Mouse (Mus musculus): ENCODE results near the gene Prss40. TPM values are rescaled to one million over a fixed set of nuclear protein-coding genes. Genes with fewer than 3 reads are reported as not detected.
A peak's percentile ranks its signal among the peaks of the same experiment; 100 is the strongest.
"Not testable (repeated sequence)": the region's sequence is repeated elsewhere in the genome, so short reads cannot be mapped to it uniquely, and the experiment has no call there.

Gene Prss40
- polyA plus RNA-seq, 1 experiment from 2014 or later, result 0.25 TPM

DNA sequence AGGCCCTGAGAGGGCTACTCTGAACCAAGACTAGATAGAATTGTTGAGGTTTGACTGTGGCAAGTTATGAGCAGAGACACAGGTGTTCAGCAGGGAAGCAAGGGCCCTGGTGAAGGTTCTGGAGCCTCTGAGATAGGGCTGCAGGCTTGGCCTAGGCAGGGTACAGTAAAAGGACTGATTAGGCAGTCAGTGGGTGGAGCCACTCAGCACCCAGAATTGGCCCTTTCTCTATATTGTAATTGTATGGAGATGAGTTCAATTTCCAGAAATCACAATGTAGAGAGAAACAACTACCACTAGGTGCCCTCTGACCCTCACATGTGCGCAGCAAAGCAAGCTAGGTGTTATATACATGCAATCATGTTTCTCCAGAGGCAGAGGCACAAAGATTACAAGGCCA is 7.1 kb downstream of the Prss40 start:
- no peak overlapping the region for H3K4me3 ChIP-seq (ENCODE audit: low read depth, low read length)
- H3K27ac ChIP-seq (ENCODE audit: low read length), result no peak overlapping the region
- peaks cover 4% of the 10 kb centered on the region; the same call in 1 of the 2 replicates for H3K9me3 ChIP-seq (replicated peaks; ENCODE audit: control insufficient read depth, low read length, poor library complexity, severe bottlenecking)
- H3K4me2 ChIP-seq (ENCODE audit: low read length), result no peak overlapping the region
- no peak for ATAC-seq
- H3K9ac ChIP-seq (ENCODE audit: low read depth, low read length), result no peak overlapping the region
- H3K27me3 ChIP-seq (ENCODE audit: control insufficient read depth, insufficient read depth, low read depth, low read length), result no peaks in the 10 kb centered on the region
- no peaks in the 10 kb centered on the region for H3K36me3 ChIP-seq (ENCODE audit: control insufficient read depth, insufficient read depth, low read length)
- H3K4me1 ChIP-seq (ENCODE audit: control insufficient read depth, insufficient read depth, low read length), result no peaks in the 10 kb centered on the region
- 87% methylated on average over 1 of the region's 1 CpGs for WGBS

DNA sequence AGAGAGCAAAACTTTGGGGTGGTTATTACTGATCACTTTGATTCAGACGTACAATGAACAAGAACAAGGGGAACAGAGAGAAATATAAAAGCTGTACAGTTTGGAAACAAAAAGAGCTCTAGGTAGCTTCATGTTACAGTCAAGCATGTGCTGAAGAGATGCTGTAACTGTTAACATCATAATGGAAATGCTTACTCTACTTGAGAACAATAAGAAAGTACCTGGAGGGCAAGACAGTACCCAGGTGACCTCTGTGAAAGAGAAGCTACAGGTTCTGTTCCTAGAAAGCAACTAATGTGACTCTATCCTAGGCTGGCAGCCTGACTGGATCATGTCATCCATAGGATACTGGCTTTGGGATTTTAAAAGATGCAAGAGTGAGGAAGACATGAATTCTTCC is 13.7 kb downstream of the Prss40 start:
- no peak overlapping the region for H3K4me3 ChIP-seq (ENCODE audit: low read depth, low read length)
- no peaks in the 10 kb centered on the region for H3K4me1 ChIP-seq (ENCODE audit: control insufficient read depth, insufficient read depth, low read length)
- ATAC-seq, result no peak
- H3K36me3 ChIP-seq (ENCODE audit: control insufficient read depth, insufficient read depth, low read length), result no peaks in the 10 kb centered on the region
- H3K9ac ChIP-seq (ENCODE audit: low read depth, low read length), result no peak overlapping the region
- no peak overlapping the region for H3K4me2 ChIP-seq (ENCODE audit: low read length)
- H3K27me3 ChIP-seq (ENCODE audit: control insufficient read depth, insufficient read depth, low read depth, low read length), result no peaks in the 10 kb centered on the region
- no peak overlapping the region for H3K27ac ChIP-seq (ENCODE audit: low read length)
- H3K9me3 ChIP-seq (replicated peaks; ENCODE audit: control insufficient read depth, low read length, poor library complexity, severe bottlenecking), result peaks cover 4% of the 10 kb centered on the region; the same call in 1 of the 2 replicates
- WGBS, result 76% methylated on average over 1 of the region's 1 CpGs

DNA sequence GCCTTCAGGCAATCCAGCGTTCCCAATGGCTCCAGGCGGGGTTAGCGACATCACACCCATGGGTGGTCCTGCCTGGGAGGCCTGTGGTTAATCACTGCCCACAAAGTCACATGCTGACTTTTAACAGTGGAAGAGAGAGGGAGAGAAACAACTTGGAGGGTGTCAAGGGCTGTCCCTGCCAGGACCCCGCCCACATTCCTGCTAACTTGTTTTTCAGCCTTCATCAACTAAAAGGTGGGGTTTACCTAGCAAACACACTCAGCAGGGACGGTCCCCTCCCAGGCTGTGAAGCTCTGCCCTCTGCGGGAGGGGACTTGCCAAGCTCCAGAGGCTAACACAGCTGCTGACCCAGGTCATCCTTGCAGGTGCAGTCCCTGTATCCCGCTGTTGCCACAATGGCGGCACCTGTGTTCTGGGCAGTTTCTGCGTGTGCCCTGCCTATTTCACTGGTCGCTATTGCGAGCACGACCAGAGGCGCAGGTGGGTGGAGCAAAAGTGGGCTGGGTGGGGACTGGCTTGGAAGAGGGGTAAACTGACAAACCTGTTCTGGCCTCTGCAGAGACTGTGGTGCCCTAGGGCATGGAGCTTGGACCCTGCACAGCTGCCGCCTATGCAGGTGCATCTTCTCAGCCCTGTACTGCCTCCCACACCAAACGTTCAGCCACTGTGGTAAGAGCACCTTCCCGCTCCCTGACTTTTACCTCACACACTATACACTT is 23.8 kb downstream of the Prss40 start:
- H3K9ac ChIP-seq (ENCODE audit: low read depth, low read length), result peak overlapping the region; percentile 46; the same call in 1 of the 2 replicates
- H3K27ac ChIP-seq (ENCODE audit: low read length), result no peak overlapping the region
- H3K4me2 ChIP-seq (ENCODE audit: low read length), result peak overlapping the region; percentile 69
- H3K27me3 ChIP-seq (ENCODE audit: control insufficient read depth, insufficient read depth, low read depth, low read length), result peaks cover 24% of the 10 kb centered on the region
- peak overlapping the region; percentile 37 for H3K4me3 ChIP-seq (ENCODE audit: low read depth, low read length)
- H3K36me3 ChIP-seq (ENCODE audit: control insufficient read depth, insufficient read depth, low read length), result no peaks in the 10 kb centered on the region
- H3K9me3 ChIP-seq (replicated peaks; ENCODE audit: control insufficient read depth, low read length, poor library complexity, severe bottlenecking), result no peaks in the 10 kb centered on the region
- peaks cover 9% of the 10 kb centered on the region; the same call in 1 of the 2 replicates for H3K4me1 ChIP-seq (ENCODE audit: control insufficient read depth, insufficient read depth, low read length)
- peak; percentile 72 for ATAC-seq
- 2% methylated on average over 16 of the region's 16 CpGs for WGBS

DNA sequence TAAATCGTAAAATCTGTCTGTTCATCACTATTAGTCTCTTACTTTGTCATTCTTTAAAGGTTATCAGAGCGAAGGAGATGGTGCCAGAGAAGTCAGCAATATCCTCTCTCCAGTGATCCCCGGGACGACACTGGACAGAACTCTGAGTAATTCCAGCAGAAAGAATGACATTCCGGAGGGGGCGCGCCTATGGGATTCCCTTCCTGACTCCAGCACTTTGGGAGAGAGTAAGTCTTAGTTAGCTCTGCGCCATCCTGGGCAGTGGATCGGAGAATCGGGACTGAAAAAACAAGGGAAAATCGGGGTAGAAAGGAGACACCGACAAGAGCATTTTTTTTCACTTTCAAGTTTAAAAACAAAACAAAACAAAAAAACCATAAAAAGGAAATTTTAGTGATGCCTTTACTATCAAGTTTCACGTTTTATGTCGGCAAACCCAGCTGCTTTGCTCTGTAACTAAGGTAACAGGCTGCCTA is 24.4 kb downstream of the Prss40 start:
- peak overlapping the region; percentile 69 for H3K4me2 ChIP-seq (ENCODE audit: low read length)
- H3K27me3 ChIP-seq (ENCODE audit: control insufficient read depth, insufficient read depth, low read depth, low read length), result peaks cover 24% of the 10 kb centered on the region
- H3K4me3 ChIP-seq (ENCODE audit: low read depth, low read length), result peak overlapping the region; percentile 37
- H3K9me3 ChIP-seq (replicated peaks; ENCODE audit: control insufficient read depth, low read length, poor library complexity, severe bottlenecking), result no peaks in the 10 kb centered on the region
- peaks cover 9% of the 10 kb centered on the region; the same call in 1 of the 2 replicates for H3K4me1 ChIP-seq (ENCODE audit: control insufficient read depth, insufficient read depth, low read length)
- H3K36me3 ChIP-seq (ENCODE audit: control insufficient read depth, insufficient read depth, low read length), result no peaks in the 10 kb centered on the region
- ATAC-seq, result no peak
- H3K27ac ChIP-seq (ENCODE audit: low read length), result no peak overlapping the region
- H3K9ac ChIP-seq (ENCODE audit: low read depth, low read length), result no peak overlapping the region; the same call in 1 of the 2 replicates
- 3% methylated on average over 14 of the region's 14 CpGs for WGBS

DNA sequence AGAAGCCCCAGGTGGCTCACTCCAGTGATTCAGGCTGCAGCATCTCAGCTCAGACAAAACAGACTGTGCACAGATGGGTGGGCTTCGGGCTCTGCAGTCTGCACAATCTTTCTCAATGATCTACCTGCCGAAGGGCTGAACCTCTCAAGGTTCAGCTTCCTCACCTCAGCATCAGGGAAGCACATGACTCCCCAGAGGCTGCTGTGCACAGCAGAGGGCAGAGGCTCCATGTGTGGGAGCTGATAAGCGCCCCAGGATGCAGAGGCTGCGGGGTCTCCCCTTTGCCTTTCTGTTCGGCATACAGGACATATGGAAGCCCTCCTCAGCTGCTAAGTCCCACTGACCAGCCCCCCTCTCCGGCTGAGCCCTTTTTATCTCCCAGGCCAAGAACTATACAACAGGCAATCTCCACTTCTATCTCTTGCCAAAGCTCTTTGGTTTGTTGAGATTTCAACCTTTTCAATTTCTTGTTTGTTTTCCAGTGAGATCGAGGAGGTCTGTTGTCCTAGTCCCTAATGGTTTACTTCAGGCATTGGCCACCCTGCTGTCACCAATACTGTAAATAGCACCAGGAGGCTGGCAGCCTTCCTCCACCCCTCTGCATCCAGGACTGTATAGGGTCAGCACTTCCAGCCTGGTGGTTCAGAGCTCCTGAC is 25.6 kb downstream of the Prss40 start, which contains the start of gene Cfc1:
Gene Cfc1, plus strand, starts transcription at position 606 of the 656 bp plus-strand sequence.
- H3K27ac ChIP-seq (ENCODE audit: low read length); ATAC-seq; H3K36me3 ChIP-seq (ENCODE audit: control insufficient read depth, insufficient read depth, low read length); H3K9me3 ChIP-seq (replicated peaks; ENCODE audit: control insufficient read depth, low read length, poor library complexity, severe bottlenecking); H3K9ac ChIP-seq (ENCODE audit: low read depth, low read length); H3K4me1 ChIP-seq (ENCODE audit: control insufficient read depth, insufficient read depth, low read length): not testable (repeated sequence)
- H3K4me3 ChIP-seq (ENCODE audit: low read depth, low read length), result peak within 1 kb of the TSS; percentile 37; the same call in 1 of the 2 replicates
- peaks cover 24% of the 10 kb centered on the region for H3K27me3 ChIP-seq (ENCODE audit: control insufficient read depth, insufficient read depth, low read depth, low read length)
- peak within 1 kb of the TSS; percentile 69 for H3K4me2 ChIP-seq (ENCODE audit: low read length)
- 30% methylated on average over 7 of the region's 7 CpGs for WGBS

DNA sequence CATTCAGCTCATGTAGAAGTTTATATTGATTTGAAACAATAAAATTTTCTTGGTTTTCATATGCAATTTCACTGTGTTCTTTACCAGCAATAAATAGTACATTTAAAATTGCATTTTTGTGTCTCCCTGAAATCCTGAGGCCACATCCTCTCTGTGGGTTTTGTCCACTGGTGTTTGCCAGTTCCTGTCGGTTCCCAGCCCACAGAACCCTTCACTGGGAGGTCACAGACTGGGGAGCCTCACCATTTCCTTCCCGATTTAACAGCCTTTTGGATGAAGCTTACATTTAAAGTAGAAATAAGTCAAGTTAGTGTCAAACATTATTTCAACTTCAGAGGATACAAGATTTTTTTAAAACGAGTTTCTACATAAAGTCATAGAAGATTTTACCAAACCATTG is 26.2 kb downstream of the Prss40 start:
- H3K9me3 ChIP-seq (replicated peaks; ENCODE audit: control insufficient read depth, low read length, poor library complexity, severe bottlenecking); H3K36me3 ChIP-seq (ENCODE audit: control insufficient read depth, insufficient read depth, low read length); H3K4me2 ChIP-seq (ENCODE audit: low read length); ATAC-seq; H3K27ac ChIP-seq (ENCODE audit: low read length); H3K9ac ChIP-seq (ENCODE audit: low read depth, low read length); H3K4me1 ChIP-seq (ENCODE audit: control insufficient read depth, insufficient read depth, low read length); H3K4me3 ChIP-seq (ENCODE audit: low read depth, low read length): not testable (repeated sequence)
- WGBS, result 58% methylated on average over 3 of the region's 3 CpGs
- H3K27me3 ChIP-seq (ENCODE audit: control insufficient read depth, insufficient read depth, low read depth, low read length), result peaks cover 24% of the 10 kb centered on the region

DNA sequence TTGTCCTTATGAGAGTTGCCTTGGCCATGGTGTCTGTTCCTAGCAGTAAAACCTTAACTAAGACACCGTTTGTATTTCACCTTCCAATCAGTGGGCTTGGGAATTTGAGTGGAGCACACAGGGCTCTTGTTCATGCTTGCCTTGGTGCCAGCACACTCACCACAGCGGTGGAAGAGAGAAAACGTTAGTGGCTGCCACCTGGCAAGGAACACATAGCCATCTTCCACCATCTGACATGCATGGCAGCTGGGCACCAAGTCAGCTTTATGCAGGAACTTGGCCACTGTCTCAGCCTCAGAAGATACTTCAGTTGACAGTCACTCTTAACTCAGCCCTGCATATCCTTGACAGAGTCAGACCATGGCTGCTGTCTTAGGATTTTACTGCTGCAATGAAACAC is 37.1 kb downstream of the Prss40 start:
- H3K27me3 ChIP-seq (ENCODE audit: control insufficient read depth, insufficient read depth, low read depth, low read length), result no peaks in the 10 kb centered on the region
- 80% methylated on average over 3 of the region's 3 CpGs for WGBS
- no peaks in the 10 kb centered on the region for H3K4me1 ChIP-seq (ENCODE audit: control insufficient read depth, insufficient read depth, low read length)
- no peaks in the 10 kb centered on the region for H3K9me3 ChIP-seq (replicated peaks; ENCODE audit: control insufficient read depth, low read length, poor library complexity, severe bottlenecking)
- no peak for ATAC-seq
- H3K4me2 ChIP-seq (ENCODE audit: low read length), result no peak overlapping the region
- H3K36me3 ChIP-seq (ENCODE audit: control insufficient read depth, insufficient read depth, low read length), result no peaks in the 10 kb centered on the region
- H3K27ac ChIP-seq (ENCODE audit: low read length), result no peak overlapping the region
- no peak overlapping the region for H3K9ac ChIP-seq (ENCODE audit: low read depth, low read length)
- no peak overlapping the region for H3K4me3 ChIP-seq (ENCODE audit: low read depth, low read length)

DNA sequence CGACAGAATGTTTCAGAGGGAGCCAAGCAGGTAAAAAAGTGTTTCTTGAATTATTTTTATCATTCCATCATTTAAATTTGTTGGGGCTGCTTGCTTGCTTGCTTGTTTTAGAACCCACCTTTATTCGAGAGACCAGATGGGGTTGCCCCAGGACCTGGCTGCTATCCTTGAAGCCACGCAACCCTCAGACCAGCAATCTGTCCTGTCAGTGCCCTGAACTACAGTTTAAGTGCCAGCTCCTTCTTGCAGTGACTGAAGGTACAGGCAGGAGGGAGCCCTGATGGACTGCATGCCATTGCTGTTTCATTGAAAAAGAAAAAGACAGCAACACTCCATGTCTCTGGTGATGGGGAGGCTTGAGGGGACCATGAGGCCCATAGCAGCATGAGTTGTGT is 37.9 kb downstream of the Prss40 start:
- H3K4me3 ChIP-seq (ENCODE audit: low read depth, low read length), result no peak overlapping the region
- no peaks in the 10 kb centered on the region for H3K9me3 ChIP-seq (replicated peaks; ENCODE audit: control insufficient read depth, low read length, poor library complexity, severe bottlenecking)
- H3K4me1 ChIP-seq (ENCODE audit: control insufficient read depth, insufficient read depth, low read length), result no peaks in the 10 kb centered on the region
- H3K36me3 ChIP-seq (ENCODE audit: control insufficient read depth, insufficient read depth, low read length), result no peaks in the 10 kb centered on the region
- no peak overlapping the region for H3K9ac ChIP-seq (ENCODE audit: low read depth, low read length)
- H3K27me3 ChIP-seq (ENCODE audit: control insufficient read depth, insufficient read depth, low read depth, low read length), result no peaks in the 10 kb centered on the region
- 91% methylated on average over 3 of the region's 3 CpGs for WGBS
- H3K27ac ChIP-seq (ENCODE audit: low read length), result no peak overlapping the region
- H3K4me2 ChIP-seq (ENCODE audit: low read length), result no peak overlapping the region
- no peak for ATAC-seq

DNA sequence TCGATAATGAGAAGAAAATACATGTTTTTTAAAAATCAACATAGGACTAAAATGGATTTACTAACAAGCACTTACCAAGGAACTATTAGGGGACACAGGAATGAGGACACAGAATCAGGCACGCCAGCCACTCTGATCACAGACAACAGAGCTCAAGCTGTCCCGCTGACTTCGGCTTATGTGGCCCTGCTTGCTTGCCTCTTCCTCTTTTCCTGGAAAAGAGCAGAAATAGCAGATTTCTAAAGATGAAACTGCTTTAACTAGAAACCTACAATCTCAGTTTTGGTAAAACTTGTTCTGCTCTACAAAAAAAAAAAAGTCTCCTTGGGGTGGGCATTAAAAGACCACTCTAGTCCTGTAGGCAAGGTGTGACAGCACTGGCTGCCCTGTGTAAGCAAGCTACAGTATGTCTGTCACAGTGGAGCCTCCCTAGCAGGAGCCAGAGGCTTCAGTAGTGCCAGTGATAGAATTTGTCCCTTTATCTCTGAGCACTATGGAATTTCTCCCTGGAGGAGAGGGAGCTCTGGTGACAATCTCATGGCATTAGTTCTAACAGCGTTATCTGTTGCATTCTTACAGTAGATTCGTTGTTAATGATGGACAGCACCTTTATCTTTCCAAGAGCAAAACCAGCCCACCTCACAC is 38.4 kb downstream of the Prss40 start:
- 82% methylated on average over 6 of the region's 6 CpGs for WGBS
- ATAC-seq, result no peak
- Histone ChIP-seq H3K4me2 (ENCODE audit: low read length) (no peak overlapping the region), H3K4me1 (ENCODE audit: control insufficient read depth, insufficient read depth, low read length) (no peaks in the 10 kb centered on the region), H3K9me3 (replicated peaks; ENCODE audit: control insufficient read depth, low read length, poor library complexity, severe bottlenecking) (no peaks in the 10 kb centered on the region), H3K36me3 (ENCODE audit: control insufficient read depth, insufficient read depth, low read length) (no peaks in the 10 kb centered on the region), H3K27ac (ENCODE audit: low read length) (no peak overlapping the region), H3K9ac (ENCODE audit: low read depth, low read length) (no peak overlapping the region), H3K27me3 (ENCODE audit: control insufficient read depth, insufficient read depth, low read depth, low read length) (no peaks in the 10 kb centered on the region), H3K4me3 (ENCODE audit: low read depth, low read length) (no peak overlapping the region)

All from midbrain, embryonic 16.5 days (tissue).